14 mouse cellular contexts compared by ENCODE assay signal in genomic region chr19:29708461-29708860, GRCm38 (mm10). TPM values are rescaled to one million over a fixed set of nuclear protein-coding genes. Genes with fewer than 3 reads are reported as not detected.
DNase-seq lines count a peak whose midpoint lies in the region; ATAC-seq and TF ChIP-seq lines count a peak whose summit lies in the region.
"Had no signal": no experiment of that assay in that cellular context is flagged by ENCODE, and none has a peak within 500 bp of the region (broad histone marks: within the 10 kb centered on the region; RNA-seq: fewer than 3 reads in every experiment).

No protein-coding gene starts in this region.

- WGBS in kidney, postnatal 0 days, result 48% methylated on average over 5 of the region's 5 CpGs
- 68% methylated on average over 5 of the region's 5 CpGs for WGBS in neural tube, embryonic 15.5 days

- no peak for ATAC-seq in kidney, postnatal 0 days (replicated peaks; ENCODE audit: low FRiP score, low read depth)
- ATAC-seq in neural tube, embryonic 15.5 days (ENCODE audit: low FRiP score), result no peak
- no peak for ATAC-seq in inflammation-experienced regulatory T-cells, adult 6 months
- ATAC-seq: forebrain, embryonic 13.5 days; hindbrain, embryonic 16.5 days had no signal

- no peak overlapping the region for H3K27ac ChIP-seq in gastrocnemius, adult 2 months
- H3K27ac ChIP-seq in kidney, postnatal 0 days, result no peak overlapping the region
- no peak overlapping the region for H3K27ac ChIP-seq in neural tube, embryonic 15.5 days (replicated peaks)
- H3K27ac ChIP-seq: forebrain, embryonic 13.5 days had no signal

- no peaks in the 10 kb centered on the region for H3K9me3 ChIP-seq in kidney, postnatal 0 days (replicated peaks; ENCODE audit: low read length)
- no peaks in the 10 kb centered on the region for H3K9me3 ChIP-seq in neural tube, embryonic 15.5 days (replicated peaks)
- H3K9me3 ChIP-seq: forebrain, embryonic 13.5 days had no signal

- intact Hi-C loops in gastrocnemius, adult 2 months (cut with DNase I), result no loop called here
- intact Hi-C loops in gastrocnemius, postnatal 36 days (cut with DNase I), result no loop called here

- no peaks in the 10 kb centered on the region for H3K27me3 ChIP-seq in kidney, postnatal 0 days (ENCODE audit: insufficient read depth, low read length)
- no peaks in the 10 kb centered on the region for H3K27me3 ChIP-seq in neural tube, embryonic 15.5 days (replicated peaks)
- H3K27me3 ChIP-seq: forebrain, embryonic 13.5 days had no signal

- peak overlapping the region; percentile 46 for H3K4me2 ChIP-seq in kidney, postnatal 0 days (ENCODE audit: low read length)
- H3K4me2 ChIP-seq in neural tube, embryonic 15.5 days, result 0 out of 2 replicates have a peak overlapping the region, but pooled peaks have one; percentile 25
- H3K4me2 ChIP-seq: forebrain, embryonic 13.5 days had no signal

- TF ChIP-seq CTCF in gastrocnemius, adult 2 months (IDR thresholded peaks at IDR 0.05), result no peak
- no peak for TF ChIP-seq CTCF in kidney, postnatal 0 days (IDR thresholded peaks at IDR 0.05; ENCODE audit: low read depth)

- peak overlapping the region; percentile 61 for H3K4me3 ChIP-seq in gastrocnemius, adult 2 months
- H3K4me3 ChIP-seq in kidney, postnatal 0 days (replicated peaks; ENCODE audit: low read depth, low read length), result peak overlapping the region; percentile 29; the same call in 1 of the 2 replicates
- H3K4me3 ChIP-seq in neural tube, embryonic 15.5 days (replicated peaks), result no peak overlapping the region
- H3K4me3 ChIP-seq: forebrain, embryonic 13.5 days had no signal

- H3K4me1 ChIP-seq in kidney, postnatal 0 days (replicated peaks; ENCODE audit: insufficient read depth, low read length), result no peaks in the 10 kb centered on the region
- H3K4me1 ChIP-seq in neural tube, embryonic 15.5 days, result no peaks in the 10 kb centered on the region
- H3K4me1 ChIP-seq: forebrain, embryonic 13.5 days had no signal

- no peak for DNase-seq in gastrocnemius, adult 2 months
- no peak for DNase-seq in gastrocnemius, postnatal 25 days
- DNase-seq in kidney, postnatal 0 days (ENCODE audit: low spot score), result no peak
- no peak for DNase-seq in kidney, postnatal 10 days
- no peak for DNase-seq in neural tube, embryonic 10.5 days (ENCODE audit: extremely low spot score, low spot score)
- DNase-seq in gastrocnemius, postnatal 36 days, result no peak
- DNase-seq: cerebellum, adult 9-11 months; gastrocnemius, postnatal 14 days; retina, postnatal 1 day had no signal

- H3K36me3 ChIP-seq in kidney, postnatal 0 days (ENCODE audit: insufficient read depth, low read length), result no peaks in the 10 kb centered on the region
- no peaks in the 10 kb centered on the region for H3K36me3 ChIP-seq in neural tube, embryonic 15.5 days

- no peak overlapping the region for H3K9ac ChIP-seq in kidney, postnatal 0 days (ENCODE audit: low read depth, low read length)
- H3K9ac ChIP-seq in neural tube, embryonic 15.5 days (replicated peaks), result no peak overlapping the region
- H3K9ac ChIP-seq: forebrain, embryonic 13.5 days had no signal

RNA-seq across cellular contexts. Expression of gene Mlana, which starts 10.8 kb away (rescaled TPM):
- total RNA-seq in gastrocnemius, adult 2 months (2021), result not detected
- not detected for total RNA-seq in gastrocnemius, postnatal 25 days (2021)
- polyA plus RNA-seq in kidney, postnatal 0 days (2015; fragmentation: Nextera tagmentation; extraction: Ambion mirVana), result not detected in 2 replicates
- not detected in 2 replicates for polyA plus RNA-seq in neural tube, embryonic 15.5 days (2015; fragmentation: Nextera tagmentation; extraction: Ambion mirVana)
- not detected for polyA plus RNA-seq in inflammation-experienced regulatory T-cells, adult 6 months (2017; shearing (Covaris generic))
- total RNA-seq in gastrocnemius, postnatal 36 days (2021), result under 1 TPM in 1 of 2 experiments, not detected in 1; 0.31 TPM
- total RNA-seq: gastrocnemius, postnatal 14 days; megakaryocyte-erythroid progenitor cell, adult 5-6 weeks had no signal
- polyA plus RNA-seq: forebrain, embryonic 13.5 days; hindbrain, embryonic 16.5 days had no signal
